Mouse (Mus musculus): ENCODE results near the gene Rbp1.

- TF ChIP-seq POLR2A (IDR thresholded peaks at IDR 0.05; ENCODE audit: extremely low read depth, insufficient read depth, low read length) (no peak), CTCF (IDR thresholded peaks at IDR 0.05; ENCODE audit: low read depth, low read length) (no peak)
Measured at GRCm38 (mm10) chr9:98485815-98486214, 63.1 kb downstream of the Rbp1 start, which contains the start of gene Rbp2.
